Mouse (Mus musculus): Measurements from ENCODE around the gene Tmem150a.

GRCm38 (mm10) chr6:72361121-72361551 lies 5.9 kb downstream of the Tmem150a start:
- TF ChIP-seq CTCF (IDR thresholded peaks at IDR 0.05; ENCODE audit: borderline replicate concordance, insufficient read depth, low read depth, low read length) (no peak), POLR2A (IDR thresholded peaks at IDR 0.05; ENCODE audit: borderline replicate concordance, insufficient read depth, low read length) (no peak)

Measured in cerebellum, adult 2 months (tissue).